Mouse (Mus musculus): ENCODE results near the gene Tlr9. TPM values are rescaled to one million over a fixed set of nuclear protein-coding genes. Genes with fewer than 3 reads are reported as not detected.

Tlr9 gene
- polyA plus RNA-seq, 1 experiment from 2014 or later: 0.09 TPM

DNA sequence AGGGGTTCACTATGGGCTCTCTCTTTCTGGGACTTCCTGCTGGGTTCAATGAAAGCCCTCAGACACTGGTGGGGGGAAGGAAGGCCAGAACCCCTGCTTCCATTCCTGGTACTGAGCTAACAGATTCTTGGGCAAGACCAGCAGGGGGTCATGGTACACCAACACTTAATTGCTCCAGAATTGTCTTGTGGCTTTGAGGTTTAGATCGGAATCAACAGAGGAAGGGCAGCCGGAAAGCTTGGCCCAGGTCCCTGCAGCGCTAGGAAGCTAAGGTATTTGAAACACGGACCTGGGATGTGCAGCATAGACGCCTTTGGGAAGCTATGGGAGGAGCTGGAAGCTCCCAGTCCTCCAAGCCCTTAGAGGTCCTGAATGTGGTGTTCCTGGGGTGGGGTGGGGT is 36.6 kb downstream of the Tlr9 start:
- WGBS: 70% methylated on average over 5 of the region's 5 CpGs

DNA sequence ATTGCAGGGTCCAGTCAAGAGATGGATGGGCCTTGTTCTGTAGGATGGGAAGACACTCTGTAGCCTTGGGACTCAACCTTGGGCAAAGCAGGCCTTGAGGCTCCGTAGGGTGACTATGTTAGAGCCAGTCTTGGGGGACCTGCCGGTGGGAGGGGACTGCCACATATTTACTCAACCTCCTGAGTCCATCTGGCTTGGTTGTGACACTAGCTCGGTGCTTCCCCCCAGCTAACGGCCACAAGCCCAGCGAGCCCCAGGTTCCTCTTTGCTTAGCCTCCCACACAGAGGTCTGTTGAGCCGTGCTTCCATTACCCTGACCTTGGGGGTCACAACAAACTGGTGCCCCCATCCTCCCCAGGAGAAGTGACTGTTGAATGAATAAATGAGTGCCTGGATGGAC is 38.7 kb downstream of the Tlr9 start:
- ATAC-seq (ENCODE audit: insufficient read depth): no peak
- Histone ChIP-seq H3K4me2 (no peak overlapping the region), H3K9ac (no peak overlapping the region), H3K36me3 (ENCODE audit: insufficient read depth) (no peaks in the 10 kb centered on the region), H3K9me3 (ENCODE audit: low read depth, low read length) (no peaks in the 10 kb centered on the region), H3K4me3 (ENCODE audit: low read depth, low read length) (no peak overlapping the region), H3K27ac (ENCODE audit: low read depth) (no peak overlapping the region), H3K27me3 (ENCODE audit: insufficient read depth, low read length) (no peaks in the 10 kb centered on the region), H3K4me1 (ENCODE audit: insufficient read depth) (no peaks in the 10 kb centered on the region)
- WGBS: 74% methylated on average over 6 of the region's 6 CpGs
- TF ChIP-seq CTCF (IDR thresholded peaks at IDR 0.05; ENCODE audit: low read depth): no peak
- DNase-seq: no peak

More for the DNA sequence above, 36.6 kb downstream of the Tlr9 start:
- no peak for TF ChIP-seq CTCF (IDR thresholded peaks at IDR 0.05; ENCODE audit: low read depth)
- Histone ChIP-seq H3K9ac (no peak overlapping the region), H3K4me3 (ENCODE audit: low read depth, low read length) (no peak overlapping the region), H3K36me3 (ENCODE audit: insufficient read depth) (no peaks in the 10 kb centered on the region), H3K4me2 (no peak overlapping the region), H3K4me1 (ENCODE audit: insufficient read depth) (no peaks in the 10 kb centered on the region), H3K9me3 (ENCODE audit: low read depth, low read length) (no peaks in the 10 kb centered on the region), H3K27me3 (ENCODE audit: insufficient read depth, low read length) (no peaks in the 10 kb centered on the region), H3K27ac (ENCODE audit: low read depth) (no peak overlapping the region)
- no peak for DNase-seq
- no peak for ATAC-seq (ENCODE audit: insufficient read depth)

- H3K27ac ChIP-seq (ENCODE audit: low read depth): no peak overlapping the region
- H3K27me3 ChIP-seq (ENCODE audit: insufficient read depth, low read length): no peaks in the 10 kb centered on the region
- no peak for TF ChIP-seq CTCF (IDR thresholded peaks at IDR 0.05; ENCODE audit: low read depth)
- ATAC-seq (ENCODE audit: insufficient read depth) (no peak), DNase-seq (no peak)
- no peak overlapping the region for H3K9ac ChIP-seq
- H3K4me1 ChIP-seq (ENCODE audit: insufficient read depth): no peaks in the 10 kb centered on the region
- H3K9me3 ChIP-seq (ENCODE audit: low read depth, low read length): no peaks in the 10 kb centered on the region
- no peak overlapping the region for H3K4me2 ChIP-seq
- H3K4me3 ChIP-seq (ENCODE audit: low read depth, low read length): no peak overlapping the region
- H3K36me3 ChIP-seq (ENCODE audit: insufficient read depth): no peaks in the 10 kb centered on the region
- WGBS: 72% methylated on average over 3 of the region's 3 CpGs
Measured at GRCm38 (mm10) chr9:106261491-106261890, 39.1 kb downstream of the Tlr9 start.

GRCm38 (mm10) chr9:106262075-106262474 is 39.7 kb downstream of the Tlr9 start:
- H3K27me3 ChIP-seq (ENCODE audit: insufficient read depth, low read length): no peaks in the 10 kb centered on the region
- WGBS: 73% methylated on average over 3 of the region's 3 CpGs
- H3K4me3 ChIP-seq (ENCODE audit: low read depth, low read length): no peak overlapping the region
- H3K4me1 ChIP-seq (ENCODE audit: insufficient read depth): no peaks in the 10 kb centered on the region
- DNase-seq: no peak
- no peak overlapping the region for H3K27ac ChIP-seq (ENCODE audit: low read depth)
- H3K4me2 ChIP-seq: no peak overlapping the region
- no peak for TF ChIP-seq CTCF (IDR thresholded peaks at IDR 0.05; ENCODE audit: low read depth)
- no peak for ATAC-seq (ENCODE audit: insufficient read depth)
- no peak overlapping the region for H3K9ac ChIP-seq
- H3K9me3 ChIP-seq (ENCODE audit: low read depth, low read length): no peaks in the 10 kb centered on the region
- no peaks in the 10 kb centered on the region for H3K36me3 ChIP-seq (ENCODE audit: insufficient read depth)

- no peak for ATAC-seq (ENCODE audit: insufficient read depth)
Measured at GRCm38 (mm10) chr9:106263381-106263924, 41.1 kb downstream of the Tlr9 start.

GRCm38 (mm10) chr9:106265358-106266075 is 43.1 kb downstream of the Tlr9 start:
- ATAC-seq (ENCODE audit: insufficient read depth) (0 out of 2 replicates have a peak, but pooled peaks have one; percentile 33), DNase-seq (no peak)
- H3K9ac ChIP-seq: no peak overlapping the region
- no peaks in the 10 kb centered on the region for H3K4me1 ChIP-seq (ENCODE audit: insufficient read depth)
- WGBS: 58% methylated on average over 12 of the region's 12 CpGs
- H3K9me3 ChIP-seq (ENCODE audit: low read depth, low read length): no peaks in the 10 kb centered on the region
- no peak overlapping the region for H3K27ac ChIP-seq (ENCODE audit: low read depth)
- no peaks in the 10 kb centered on the region for H3K36me3 ChIP-seq (ENCODE audit: insufficient read depth)
- H3K27me3 ChIP-seq (ENCODE audit: insufficient read depth, low read length): no peaks in the 10 kb centered on the region
- H3K4me3 ChIP-seq (ENCODE audit: low read depth, low read length): no peak overlapping the region
- TF ChIP-seq CTCF (IDR thresholded peaks at IDR 0.05; ENCODE audit: low read depth): no peak
- no peak overlapping the region for H3K4me2 ChIP-seq

More at GRCm38 (mm10) chr9:106263381-106263924, 41.1 kb downstream of the Tlr9 start:
- no peak overlapping the region for H3K4me2 ChIP-seq
- no peaks in the 10 kb centered on the region for H3K36me3 ChIP-seq (ENCODE audit: insufficient read depth)
- no peak overlapping the region for H3K27ac ChIP-seq (ENCODE audit: low read depth)
- no peak for DNase-seq
- no peaks in the 10 kb centered on the region for H3K27me3 ChIP-seq (ENCODE audit: insufficient read depth, low read length)
- H3K4me3 ChIP-seq (ENCODE audit: low read depth, low read length): no peak overlapping the region
- H3K4me1 ChIP-seq (ENCODE audit: insufficient read depth): no peaks in the 10 kb centered on the region
- 72% methylated on average over 9 of the region's 9 CpGs for WGBS
- H3K9me3 ChIP-seq (ENCODE audit: low read depth, low read length): no peaks in the 10 kb centered on the region
- no peak for TF ChIP-seq CTCF (IDR thresholded peaks at IDR 0.05; ENCODE audit: low read depth)
- H3K9ac ChIP-seq: no peak overlapping the region

DNA sequence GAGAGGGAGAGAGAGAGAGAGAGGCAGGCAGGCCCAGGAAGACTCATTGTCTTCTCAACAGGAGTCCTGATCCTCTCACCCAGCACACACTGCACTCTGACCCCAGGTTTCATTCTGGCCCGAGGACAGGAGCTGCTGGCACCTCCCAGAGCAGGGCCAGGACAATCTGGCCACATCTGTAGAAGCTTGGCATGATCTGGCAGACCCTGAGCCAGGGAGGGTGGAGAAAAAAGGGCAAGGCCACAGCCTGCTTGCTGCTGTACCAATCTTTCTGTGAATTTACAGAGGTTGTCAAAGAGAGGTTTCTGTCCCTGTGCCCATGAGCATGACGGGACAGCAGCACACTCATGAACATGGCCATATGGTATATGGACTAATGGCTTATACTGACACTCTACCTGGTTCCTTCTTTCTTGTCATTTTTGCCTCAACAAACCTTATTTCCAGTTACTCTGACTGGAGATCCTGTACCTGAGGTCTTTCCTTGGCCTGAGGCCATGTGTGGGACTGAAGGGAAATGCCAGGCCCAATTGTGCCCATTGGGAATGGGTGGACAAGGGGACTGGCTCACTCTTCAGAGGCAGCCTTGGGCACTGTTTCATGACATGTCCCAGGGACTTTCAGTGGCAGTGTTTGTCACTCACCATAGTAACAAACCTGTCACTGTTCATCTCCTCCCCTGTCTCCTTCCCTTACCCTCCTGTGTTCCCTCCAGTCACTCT is 44.7 kb downstream of the Tlr9 start:
- no peaks in the 10 kb centered on the region for H3K36me3 ChIP-seq (ENCODE audit: insufficient read depth)
- WGBS: 58% methylated on average over 2 of the region's 2 CpGs
- H3K4me1 ChIP-seq (ENCODE audit: insufficient read depth): no peaks in the 10 kb centered on the region
- H3K9me3 ChIP-seq (ENCODE audit: low read depth, low read length): no peaks in the 10 kb centered on the region
- no peak overlapping the region for H3K4me2 ChIP-seq
- no peak overlapping the region for H3K27ac ChIP-seq (ENCODE audit: low read depth)
- H3K4me3 ChIP-seq (ENCODE audit: low read depth, low read length): no peak overlapping the region
- no peak for TF ChIP-seq CTCF (IDR thresholded peaks at IDR 0.05; ENCODE audit: low read depth)
- DNase-seq (no peak), ATAC-seq (ENCODE audit: insufficient read depth) (no peak)
- H3K27me3 ChIP-seq (ENCODE audit: insufficient read depth, low read length): no peaks in the 10 kb centered on the region
- H3K9ac ChIP-seq: no peak overlapping the region
